Mouse (Mus musculus) neural tube, embryonic 15.5 days (tissue): ENCODE measurements around the gene Pde2a. TPM values are rescaled to one million over a fixed set of nuclear protein-coding genes. Genes with fewer than 3 reads are reported as not detected.

Experiments
- ATAC-seq: fragments of 200-750 bp; cut with Nextera tagmentation; 2 replicates; pipeline ENCODE4 v1.8.0; 2017; ENCODE audit warnings: mild to moderate bottlenecking, moderate TSS enrichment, moderate library complexity; ENCODE audit not compliant: low FRiP score
- H3K27ac ChIP-seq: fragments of 300-500 bp; sonication (generic); replicated peaks from 2 replicates; pipeline ENCODE4 v1.5.1; 2015; ENCODE audit warnings: mild to moderate bottlenecking, inconsistent platforms
- H3K27me3 ChIP-seq: fragments of 300-500 bp; sonication (generic); replicated peaks from 2 replicates; pipeline ENCODE4 v1.6.1; 2015; ENCODE audit warnings: inconsistent platforms
- H3K36me3 ChIP-seq: fragments of 300-500 bp; sonication (generic); 2 replicates; pipeline ENCODE4 v1.6.1; 2015; ENCODE audit warnings: inconsistent platforms
- H3K4me1 ChIP-seq: fragments of 300-500 bp; sonication (generic); 2 replicates; pipeline ENCODE4 v1.6.1; 2015; ENCODE audit warnings: inconsistent platforms
- H3K4me2 ChIP-seq: fragments of 300-500 bp; sonication (generic); 2 replicates; pipeline ENCODE4 v1.6.1; 2015; ENCODE audit warnings: inconsistent platforms, mild to moderate bottlenecking, moderate library complexity
- H3K4me3 ChIP-seq: fragments of 300-500 bp; sonication (generic); replicated peaks from 2 replicates; pipeline ENCODE4 v1.5.1; 2015; ENCODE audit warnings: mild to moderate bottlenecking, inconsistent platforms
- H3K9ac ChIP-seq: fragments of 300-500 bp; sonication (generic); replicated peaks from 2 replicates; pipeline ENCODE4 v1.6.1; 2015; ENCODE audit warnings: mild to moderate bottlenecking, inconsistent platforms
- H3K9me3 ChIP-seq: fragments of 300-500 bp; sonication (generic); replicated peaks from 2 replicates; pipeline ENCODE4 v1.6.1; 2016; ENCODE audit warnings: inconsistent platforms
- WGBS: fragments of 180-500 bp; shearing (Covaris S2); methylation state at CpG from one replicate; pipeline ENCODE4 v1.1.7; 2015; ENCODE audit warnings: mixed read lengths; 5-methylcytosine and 5-hydroxymethylcytosine counted together
- polyA plus RNA-seq: library from polyadenylated mRNA; unstranded; fragments of >200 nt; fragmentation: Nextera tagmentation; extraction: Ambion mirVana; gene quantifications from 2 replicates; pipeline ENCODE4 v1.2.1, GENCODE M21; 2015

The Pde2a gene
- polyA plus RNA-seq, 1 experiment from 2014 or later = 27.9 TPM

GRCm38 (mm10) chr7:101501675-101502074 is 80.2 kb downstream of the Pde2a start:
- H3K27ac ChIP-seq = no peak overlapping the region
- H3K9me3 ChIP-seq = no peaks in the 10 kb centered on the region
- H3K9ac ChIP-seq = no peak overlapping the region
- H3K4me1 ChIP-seq = peaks cover 8% of the 10 kb centered on the region
- no peak overlapping the region for H3K4me3 ChIP-seq
- 72% methylated on average over 6 of the region's 6 CpGs for WGBS
- ATAC-seq = no peak
- H3K4me2 ChIP-seq = no peak overlapping the region
- H3K27me3 ChIP-seq = peaks cover 41% of the 10 kb centered on the region
- no peaks in the 10 kb centered on the region for H3K36me3 ChIP-seq

DNA sequence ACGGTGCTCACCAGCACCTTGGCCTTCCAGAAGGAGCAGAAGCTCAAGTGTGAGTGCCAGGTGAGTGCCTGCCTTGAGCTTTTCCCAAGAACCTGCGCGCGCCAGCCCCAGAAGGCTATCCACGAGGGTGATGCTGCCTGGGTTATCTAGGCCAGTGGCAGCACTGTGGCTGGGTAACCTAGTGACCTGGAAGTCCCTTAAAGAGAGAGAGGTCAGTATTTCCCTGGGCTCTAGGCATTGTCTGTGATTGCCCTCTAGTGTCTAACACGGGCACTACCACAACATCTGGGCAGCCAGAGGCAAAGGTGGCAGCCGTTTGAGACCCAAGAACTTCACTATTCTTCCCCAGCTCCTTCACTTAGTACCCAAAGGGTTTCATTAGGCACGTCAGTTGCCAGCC is 81.9 kb downstream of the Pde2a start:
- no peak overlapping the region for H3K4me3 ChIP-seq
- no peak overlapping the region for H3K27ac ChIP-seq
- H3K4me2 ChIP-seq = no peak overlapping the region
- ATAC-seq = no peak
- H3K9me3 ChIP-seq = no peaks in the 10 kb centered on the region
- H3K9ac ChIP-seq = no peak overlapping the region
- peaks cover 8% of the 10 kb centered on the region for H3K4me1 ChIP-seq
- no peaks in the 10 kb centered on the region for H3K36me3 ChIP-seq
- 31% methylated on average over 8 of the region's 8 CpGs for WGBS
- H3K27me3 ChIP-seq = peaks cover 41% of the 10 kb centered on the region

DNA sequence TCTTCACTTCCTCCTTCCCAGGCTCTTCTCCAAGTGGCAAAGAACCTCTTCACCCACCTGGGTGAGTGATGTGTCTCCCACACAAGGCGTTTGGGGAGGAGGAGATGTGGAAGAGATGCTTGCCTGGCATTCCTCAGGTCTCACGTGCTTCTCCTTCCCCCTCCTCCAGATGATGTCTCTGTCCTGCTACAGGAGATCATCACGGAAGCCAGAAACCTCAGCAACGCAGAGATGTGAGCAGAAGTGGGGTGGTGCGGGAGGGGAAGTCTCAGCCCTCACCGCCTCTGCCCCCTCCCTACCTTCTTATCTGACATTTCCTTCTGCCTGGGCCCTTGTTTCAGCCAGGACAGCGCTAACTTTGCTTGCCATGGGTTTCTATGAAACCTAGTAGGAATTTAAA is 82.3 kb downstream of the Pde2a start:
- no peaks in the 10 kb centered on the region for H3K36me3 ChIP-seq
- peak overlapping the region; percentile 56; the same call in 1 of the 2 replicates for H3K4me2 ChIP-seq
- peaks cover 8% of the 10 kb centered on the region for H3K4me1 ChIP-seq
- 38% methylated on average over 7 of the region's 7 CpGs for WGBS
- H3K9me3 ChIP-seq = no peaks in the 10 kb centered on the region
- H3K27me3 ChIP-seq = peaks cover 41% of the 10 kb centered on the region
- H3K9ac ChIP-seq = no peak overlapping the region
- no peak overlapping the region for H3K4me3 ChIP-seq
- no peak overlapping the region for H3K27ac ChIP-seq
- ATAC-seq = no peak

DNA sequence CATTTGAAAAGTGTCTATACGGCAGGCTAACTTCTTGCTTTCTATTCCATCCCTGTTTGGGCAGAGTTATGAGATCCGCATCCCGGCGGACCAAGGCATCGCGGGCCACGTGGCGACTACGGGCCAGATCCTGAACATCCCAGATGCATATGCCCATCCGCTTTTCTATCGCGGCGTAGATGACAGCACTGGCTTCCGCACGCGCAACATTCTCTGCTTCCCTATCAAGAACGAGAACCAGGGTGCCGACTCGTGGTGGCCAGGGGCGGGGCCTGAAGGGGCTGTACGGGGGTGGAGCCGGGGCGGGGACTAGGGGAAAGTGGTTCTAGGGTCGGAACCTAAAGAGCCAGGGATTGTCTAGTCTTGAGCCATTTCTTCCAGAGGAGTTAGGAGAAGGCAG is 83.0 kb downstream of the Pde2a start:
- no peaks in the 10 kb centered on the region for H3K9me3 ChIP-seq
- no peaks in the 10 kb centered on the region for H3K36me3 ChIP-seq
- WGBS = 13% methylated on average over 24 of the region's 24 CpGs
- peaks cover 8% of the 10 kb centered on the region for H3K4me1 ChIP-seq
- H3K27ac ChIP-seq = no peak overlapping the region
- peak overlapping the region; percentile 28 for H3K4me3 ChIP-seq
- ATAC-seq = no peak
- 0 out of 2 replicates have a peak overlapping the region, but pooled peaks have one; percentile 20 for H3K9ac ChIP-seq
- H3K4me2 ChIP-seq = peak overlapping the region; percentile 56
- peaks cover 41% of the 10 kb centered on the region for H3K27me3 ChIP-seq

- H3K4me1 ChIP-seq = peaks cover 12% of the 10 kb centered on the region
- H3K27me3 ChIP-seq = peaks cover 18% of the 10 kb centered on the region
- no peak overlapping the region for H3K4me3 ChIP-seq
- no peak for ATAC-seq
- no peaks in the 10 kb centered on the region for H3K9me3 ChIP-seq
- no peak overlapping the region for H3K4me2 ChIP-seq
- H3K27ac ChIP-seq = no peak overlapping the region
- H3K9ac ChIP-seq = no peak overlapping the region
- H3K36me3 ChIP-seq = no peaks in the 10 kb centered on the region
- 54% methylated on average over 2 of the region's 2 CpGs for WGBS
Measured at GRCm38 (mm10) chr7:101509212-101509611, 87.7 kb downstream of the Pde2a start.

- ATAC-seq = no peak
- H3K4me2 ChIP-seq = no peak overlapping the region
- peaks cover 4% of the 10 kb centered on the region; the same call in 1 of the 2 replicates for H3K4me1 ChIP-seq
- no peak overlapping the region for H3K4me3 ChIP-seq
- 54% methylated on average over 7 of the region's 7 CpGs for WGBS
- no peaks in the 10 kb centered on the region for H3K27me3 ChIP-seq
- no peaks in the 10 kb centered on the region for H3K36me3 ChIP-seq
- H3K9me3 ChIP-seq = no peaks in the 10 kb centered on the region
- H3K9ac ChIP-seq = no peak overlapping the region
- H3K27ac ChIP-seq = no peak overlapping the region
Measured at GRCm38 (mm10) chr7:101513655-101514054, 92.2 kb downstream of the Pde2a start.

DNA sequence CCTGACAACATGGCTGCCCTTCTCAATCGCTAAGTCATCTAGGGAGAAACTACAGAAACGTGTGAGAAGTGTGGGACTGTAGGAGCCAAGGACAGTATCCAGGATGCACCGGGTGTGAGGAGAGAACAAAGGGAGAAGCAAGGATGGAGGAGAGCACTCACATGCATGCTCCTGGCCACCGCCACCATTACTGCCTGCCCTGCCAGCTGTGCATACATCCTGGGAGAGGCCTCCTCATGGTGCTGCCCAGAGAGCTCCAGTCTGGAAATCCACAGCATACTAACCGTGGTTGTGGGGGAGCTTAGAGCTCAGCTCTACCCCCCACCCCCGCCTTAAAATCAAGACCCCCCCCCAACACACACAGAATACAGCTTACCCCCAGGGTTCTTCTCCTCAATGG is 93.3 kb downstream of the Pde2a start:
- Histone ChIP-seq H3K27me3 (no peaks in the 10 kb centered on the region), H3K4me3 (no peak overlapping the region), H3K4me1 (peaks cover 4% of the 10 kb centered on the region; the same call in 1 of the 2 replicates), H3K27ac (no peak overlapping the region), H3K4me2 (no peak overlapping the region), H3K9me3 (no peaks in the 10 kb centered on the region), H3K9ac (no peak overlapping the region), H3K36me3 (no peaks in the 10 kb centered on the region)
- 71% methylated on average over 6 of the region's 6 CpGs for WGBS
- ATAC-seq = no peak

GRCm38 (mm10) chr7:101515295-101515694 is 93.8 kb downstream of the Pde2a start:
- WGBS = 42% methylated on average over 6 of the region's 6 CpGs
- Histone ChIP-seq H3K4me2 (no peak overlapping the region), H3K27me3 (no peaks in the 10 kb centered on the region), H3K27ac (no peak overlapping the region), H3K4me1 (peaks cover 4% of the 10 kb centered on the region; the same call in 1 of the 2 replicates), H3K4me3 (no peak overlapping the region), H3K9ac (no peak overlapping the region), H3K9me3 (no peaks in the 10 kb centered on the region), H3K36me3 (no peaks in the 10 kb centered on the region)
- no peak for ATAC-seq

- Histone ChIP-seq H3K27me3 (no peaks in the 10 kb centered on the region), H3K27ac (no peak overlapping the region), H3K36me3 (no peaks in the 10 kb centered on the region), H3K9me3 (no peaks in the 10 kb centered on the region), H3K4me2 (no peak overlapping the region), H3K9ac (no peak overlapping the region), H3K4me3 (no peak overlapping the region), H3K4me1 (peaks cover 4% of the 10 kb centered on the region; the same call in 1 of the 2 replicates)
- 72% methylated on average over 6 of the region's 6 CpGs for WGBS
- ATAC-seq = no peak
Measured at GRCm38 (mm10) chr7:101516460-101516859, 95.0 kb downstream of the Pde2a start.

DNA sequence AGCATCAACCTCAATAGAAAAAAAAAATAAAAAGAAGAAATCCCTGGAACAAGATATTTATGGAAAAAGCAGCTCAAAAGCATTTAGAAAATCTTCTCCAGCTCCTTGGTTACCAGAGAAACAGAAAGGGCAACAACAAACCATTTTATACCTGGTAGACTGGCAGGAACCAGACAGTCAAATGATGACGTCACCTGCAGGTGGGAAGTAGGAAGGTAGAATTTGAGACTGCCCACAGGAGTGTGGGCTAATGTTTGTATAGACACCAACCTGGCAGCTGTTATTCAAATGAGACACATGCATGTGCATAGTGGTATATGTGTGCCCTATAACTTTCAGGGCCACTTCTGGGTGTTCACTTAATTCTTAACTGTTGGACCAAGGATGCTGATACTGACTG is 100.2 kb downstream of the Pde2a start:
- no peaks in the 10 kb centered on the region for H3K9me3 ChIP-seq
- no peak overlapping the region for H3K27ac ChIP-seq
- H3K36me3 ChIP-seq = no peaks in the 10 kb centered on the region
- no peak for ATAC-seq
- no peak overlapping the region for H3K9ac ChIP-seq
- H3K27me3 ChIP-seq = no peaks in the 10 kb centered on the region
- no peak overlapping the region for H3K4me3 ChIP-seq
- no peak overlapping the region for H3K4me2 ChIP-seq
- 90% methylated on average over 1 of the region's 1 CpGs for WGBS
- 0 out of 2 replicates have a peak, but pooled peaks cover 5% of the 10 kb centered on the region for H3K4me1 ChIP-seq

DNA sequence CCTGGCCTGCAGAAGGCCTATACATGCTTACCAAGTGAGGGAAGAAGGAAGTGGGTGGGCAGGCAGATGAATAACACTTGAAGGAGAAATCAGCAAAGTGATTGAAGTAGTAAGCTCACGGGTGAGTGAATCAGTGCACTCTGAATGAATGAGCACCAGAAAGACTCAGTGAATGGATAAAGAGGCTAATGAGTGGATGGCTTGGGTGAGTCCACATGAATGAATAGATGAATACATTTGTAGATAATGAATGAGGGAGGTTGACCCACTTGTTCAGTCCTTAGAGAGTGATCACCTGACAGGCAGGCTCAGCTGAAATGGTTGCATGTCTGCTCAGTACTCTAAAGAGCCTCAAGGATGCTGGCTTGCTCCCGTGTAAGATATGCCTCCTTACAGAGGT is 101.7 kb downstream of the Pde2a start:
- Histone ChIP-seq H3K9ac (no peak overlapping the region), H3K27me3 (no peaks in the 10 kb centered on the region), H3K9me3 (no peaks in the 10 kb centered on the region), H3K4me3 (no peak overlapping the region), H3K36me3 (no peaks in the 10 kb centered on the region), H3K4me1 (0 out of 2 replicates have a peak, but pooled peaks cover 5% of the 10 kb centered on the region), H3K4me2 (no peak overlapping the region), H3K27ac (no peak overlapping the region)
- 35% methylated on average over 2 of the region's 2 CpGs for WGBS
- ATAC-seq = peak; percentile 56; the same call in 1 of the 2 replicates

DNA sequence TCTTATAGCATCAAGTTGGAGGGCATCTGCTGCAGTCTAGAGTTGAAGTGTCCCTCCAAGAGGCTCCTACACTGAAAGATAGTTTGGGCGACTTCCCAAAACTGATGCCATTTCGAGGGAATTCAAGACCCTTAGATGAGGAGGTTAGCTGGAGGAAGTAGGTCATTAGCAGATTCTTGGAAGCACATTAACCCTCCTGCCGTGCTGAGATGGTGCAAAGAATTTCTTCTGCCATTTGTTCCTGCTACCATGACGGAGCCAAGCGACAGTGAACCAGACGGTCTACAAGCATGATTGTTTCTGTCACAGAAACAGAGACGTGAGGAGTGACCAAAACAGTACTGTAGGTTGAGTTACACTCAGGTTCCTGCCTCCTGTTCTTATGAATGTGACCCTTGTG is 105.0 kb downstream of the Pde2a start:
- Histone ChIP-seq H3K27me3 (no peaks in the 10 kb centered on the region), H3K4me2 (no peak overlapping the region), H3K4me1 (0 out of 2 replicates have a peak, but pooled peaks cover 5% of the 10 kb centered on the region), H3K36me3 (no peaks in the 10 kb centered on the region), H3K4me3 (no peak overlapping the region), H3K9ac (no peak overlapping the region), H3K27ac (no peak overlapping the region), H3K9me3 (no peaks in the 10 kb centered on the region)
- WGBS = 75% methylated on average over 7 of the region's 7 CpGs
- no peak for ATAC-seq

DNA sequence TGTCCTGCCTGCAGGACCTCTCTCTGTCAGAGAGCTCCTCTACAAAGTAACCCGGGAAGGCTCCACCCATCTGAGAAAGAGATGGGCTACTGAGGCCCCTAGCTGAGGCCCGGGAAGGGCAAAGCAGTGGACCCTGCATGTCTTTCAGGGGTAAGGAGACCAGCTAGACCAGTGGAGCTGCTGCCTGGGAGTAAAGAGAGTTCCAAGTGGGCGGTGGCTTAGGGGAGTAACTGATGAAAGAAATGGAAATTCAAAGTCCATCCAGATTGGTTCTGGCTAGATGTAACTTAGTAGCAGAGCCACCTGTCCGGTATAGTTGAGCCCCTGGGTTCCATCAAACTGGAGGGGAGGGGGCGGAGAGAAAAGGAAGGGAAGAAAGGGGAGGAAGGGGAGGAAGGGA is 112.9 kb downstream of the Pde2a start:
- Histone ChIP-seq H3K27ac (no peak overlapping the region), H3K36me3 (no peaks in the 10 kb centered on the region), H3K4me3 (no peak overlapping the region), H3K4me1 (peaks cover 19% of the 10 kb centered on the region), H3K27me3 (no peaks in the 10 kb centered on the region; the same call in 1 of the 2 replicates), H3K9ac (no peak overlapping the region), H3K9me3 (no peaks in the 10 kb centered on the region), H3K4me2 (no peak overlapping the region)
- 35% methylated on average over 5 of the region's 5 CpGs for WGBS
- no peak for ATAC-seq
